Comparison of ENCODE assay signal across 8 mouse cellular contexts in the genomic region with DNA sequence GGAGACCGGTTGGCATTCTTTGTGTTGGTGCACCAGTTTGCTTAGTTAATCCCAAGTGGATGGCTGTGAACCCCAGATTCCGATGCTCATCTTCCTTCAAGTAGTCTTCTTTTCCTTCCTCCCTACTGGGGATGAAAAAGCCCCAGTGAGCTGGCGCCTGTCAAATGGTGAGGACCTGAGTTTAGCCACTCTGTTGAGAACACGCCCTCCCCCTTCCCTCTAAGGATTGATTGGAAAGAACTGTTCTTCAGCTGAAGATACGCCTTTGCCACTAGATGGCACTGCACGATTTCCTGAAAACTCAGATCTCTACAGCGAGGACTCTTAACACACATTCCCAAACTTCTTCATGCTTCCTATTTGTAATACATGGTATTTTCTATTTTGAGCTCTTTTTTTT. TPM values are rescaled to one million over a fixed set of nuclear protein-coding genes. Genes with fewer than 3 reads are reported as not detected.
DNase-seq lines count a peak whose midpoint lies in the region; ATAC-seq and TF ChIP-seq lines count a peak whose summit lies in the region.

No protein-coding gene starts in this region.

- H3K9me3 ChIP-seq in heart, embryonic 10.5 days = no peaks in the 10 kb centered on the region
- H3K9me3 ChIP-seq in kidney, postnatal 0 days (replicated peaks; ENCODE audit: low read length) = no peaks in the 10 kb centered on the region

- H3K9ac ChIP-seq in kidney, postnatal 0 days (ENCODE audit: low read depth, low read length) = no peak overlapping the region

- H3K27ac ChIP-seq in heart, embryonic 10.5 days = no peak overlapping the region
- no peak overlapping the region for H3K27ac ChIP-seq in kidney, postnatal 0 days

- TF ChIP-seq CTCF in kidney, postnatal 0 days (IDR thresholded peaks at IDR 0.05; ENCODE audit: low read depth) = peak; percentile 83

- no peak overlapping the region for H3K4me3 ChIP-seq in heart, embryonic 10.5 days
- no peak overlapping the region for H3K4me3 ChIP-seq in kidney, postnatal 0 days (replicated peaks; ENCODE audit: low read depth, low read length)

- 22% methylated on average over 7 of the region's 7 CpGs for WGBS in heart, embryonic 10.5 days
- WGBS in kidney, postnatal 0 days = 26% methylated on average over 7 of the region's 7 CpGs

- DNase-seq in gastrocnemius, adult 18-20 months (ENCODE audit: low spot score) = peak; percentile 75
- DNase-seq in gastrocnemius, postnatal 25 days = no peak
- peak; percentile 39 to 86 for DNase-seq in adrenal gland, adult (ENCODE audit: inconsistent age in 2 of 2, low spot score in 1 of 2)
- DNase-seq in embryo, embryonic 10 days (ENCODE audit: low spot score) = peak; percentile 88
- peak; percentile 83 for DNase-seq in heart, embryonic 10.5 days (ENCODE audit: low spot score)
- DNase-seq in kidney, postnatal 0 days (ENCODE audit: low spot score) = peak; percentile 95
- peak; percentile 51 to 73 for DNase-seq in lung, adult 18-20 months
- DNase-seq in right cerebral cortex, postnatal 14 days = peak; percentile 46

- H3K4me1 ChIP-seq in heart, embryonic 10.5 days = peaks cover 8% of the 10 kb centered on the region
- no peaks in the 10 kb centered on the region for H3K4me1 ChIP-seq in kidney, postnatal 0 days (replicated peaks; ENCODE audit: insufficient read depth, low read length)

- peak; percentile 49; the same call in 1 of the 2 replicates for ATAC-seq in kidney, postnatal 0 days (replicated peaks; ENCODE audit: low FRiP score, low read depth)

- no peak overlapping the region for H3K4me2 ChIP-seq in kidney, postnatal 0 days (ENCODE audit: low read length)

- H3K27me3 ChIP-seq in heart, embryonic 10.5 days (ENCODE audit: insufficient read depth, poor library complexity, severe bottlenecking) = no peaks in the 10 kb centered on the region
- H3K27me3 ChIP-seq in kidney, postnatal 0 days (ENCODE audit: insufficient read depth, low read length) = no peaks in the 10 kb centered on the region

- peaks cover 9% of the 10 kb centered on the region for H3K36me3 ChIP-seq in heart, embryonic 10.5 days
- H3K36me3 ChIP-seq in kidney, postnatal 0 days (ENCODE audit: insufficient read depth, low read length) = 0 out of 2 replicates have a peak, but pooled peaks cover 10% of the 10 kb centered on the region

RNA-seq across cellular contexts. Expression of a gene that starts 29.1 kb away (rescaled TPM):
- 10 to 100 TPM; 15.1 to 15.3 TPM for total RNA-seq in gastrocnemius, adult 18-20 months (2021)
- 10 to 100 TPM; 13.1 to 13.8 TPM for total RNA-seq in gastrocnemius, postnatal 25 days (2021)
- 24.0 and 27.0 TPM in 2 replicates for polyA plus RNA-seq in heart, embryonic 10.5 days (2016; fragmentation: Nextera tagmentation; extraction: Ambion mirVana)
- polyA plus RNA-seq in kidney, postnatal 0 days (2015; fragmentation: Nextera tagmentation; extraction: Ambion mirVana) = 17.6 TPM in 2 replicates

RNA-seq across cellular contexts. Expression of a gene that starts 29.2 kb away (rescaled TPM):
- total RNA-seq in gastrocnemius, adult 18-20 months (2021) = 10 to 100 TPM; 26.2 to 29.5 TPM
- 10 to 100 TPM; 22.9 to 23.9 TPM for total RNA-seq in gastrocnemius, postnatal 25 days (2021)
- polyA plus RNA-seq in heart, embryonic 10.5 days (2016; fragmentation: Nextera tagmentation; extraction: Ambion mirVana) = 42.7 and 50.2 TPM in 2 replicates
- 57.0 and 58.2 TPM in 2 replicates for polyA plus RNA-seq in kidney, postnatal 0 days (2015; fragmentation: Nextera tagmentation; extraction: Ambion mirVana)
